Mouse (Mus musculus) layer of hippocampus, adult 9-10 months (tissue): ENCODE data around the gene Etv3.
"Not testable (repeated sequence)": the region's sequence is repeated elsewhere in the genome, so short reads cannot be mapped to it uniquely, and the experiment has no call there.

Source experiments
- DNase-seq: peaks from one replicate; pipeline ENCODE4 v3.0.0; 2022; ENCODE audit warnings: low spot score

Etv3 gene

DNA sequence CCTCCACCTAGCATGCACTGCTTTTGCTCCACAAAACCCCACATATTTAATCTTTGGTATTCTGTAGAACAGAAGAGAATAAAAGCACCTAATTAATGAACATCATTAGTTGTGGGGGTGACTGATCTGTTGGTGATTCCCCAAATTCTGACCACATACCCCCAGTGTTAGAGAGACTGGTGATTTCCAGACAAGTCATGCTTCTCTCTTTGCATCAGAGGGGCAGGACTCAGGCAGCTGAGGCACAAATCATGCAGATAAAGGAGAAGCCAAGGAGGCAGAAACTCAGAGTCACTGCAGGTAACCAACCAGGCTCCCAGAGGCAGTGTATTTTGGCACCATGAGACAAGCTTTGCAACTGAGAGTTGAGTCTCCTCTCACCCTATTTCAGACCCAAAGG, 6.8 kb upstream of the Etv3 start:
- no peak for DNase-seq

GRCm38 (mm10) chr3:87521126-87521525, 4.1 kb upstream of the Etv3 start:
- DNase-seq: no peak

GRCm38 (mm10) chr3:87521833-87522232, 3.4 kb upstream of the Etv3 start:
- DNase-seq: no peak

GRCm38 (mm10) chr3:87523701-87524100, 1.5 kb upstream of the Etv3 start:
- DNase-seq: no peak

GRCm38 (mm10) chr3:87525837-87526570, 797 bp downstream of the Etv3 start:
- no peak for DNase-seq

GRCm38 (mm10) chr3:87527139-87527538, 1.9 kb downstream of the Etv3 start:
- DNase-seq: no peak

DNA sequence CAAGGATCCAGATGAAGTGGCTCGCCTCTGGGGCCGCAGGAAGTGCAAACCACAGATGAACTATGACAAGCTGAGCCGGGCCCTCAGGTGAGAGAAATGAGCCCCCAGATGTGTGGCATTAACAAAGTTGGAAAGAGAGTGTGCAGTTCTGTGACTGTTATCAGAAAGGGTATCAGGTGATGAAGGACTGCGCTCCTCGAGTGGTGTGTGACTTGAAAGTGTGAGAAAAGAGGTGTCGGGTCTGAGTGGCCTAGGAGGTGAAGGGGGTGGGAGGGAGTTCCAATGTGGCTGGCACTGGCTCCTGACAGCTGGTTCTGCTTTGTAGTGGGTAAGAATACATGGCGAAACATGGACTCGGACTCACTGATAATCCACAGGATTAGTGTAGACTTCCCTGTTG, 2.8 kb downstream of the Etv3 start:
- DNase-seq: no peak

GRCm38 (mm10) chr3:87528841-87529240, 3.6 kb downstream of the Etv3 start:
- DNase-seq: no peak

DNA sequence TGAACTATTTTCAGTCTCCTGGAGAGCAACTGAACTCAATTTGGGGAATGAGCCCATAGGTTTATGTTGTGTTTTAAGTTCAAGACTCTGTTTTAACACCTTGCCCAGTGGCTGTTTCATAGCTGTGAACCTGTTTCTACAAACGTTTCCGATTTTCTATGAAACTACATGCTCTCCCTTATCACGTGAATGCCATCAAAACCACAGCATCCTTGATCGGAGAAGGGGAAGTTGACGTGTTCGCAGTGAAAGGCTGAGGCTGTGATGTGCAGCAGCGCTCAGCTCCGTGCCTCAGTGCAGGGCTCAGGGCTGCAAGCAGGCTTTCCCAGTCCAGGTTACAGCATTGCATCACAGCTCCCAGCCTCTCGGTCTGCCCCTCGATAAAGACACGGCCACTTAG, 4.4 kb downstream of the Etv3 start:
- DNase-seq: no peak

DNA sequence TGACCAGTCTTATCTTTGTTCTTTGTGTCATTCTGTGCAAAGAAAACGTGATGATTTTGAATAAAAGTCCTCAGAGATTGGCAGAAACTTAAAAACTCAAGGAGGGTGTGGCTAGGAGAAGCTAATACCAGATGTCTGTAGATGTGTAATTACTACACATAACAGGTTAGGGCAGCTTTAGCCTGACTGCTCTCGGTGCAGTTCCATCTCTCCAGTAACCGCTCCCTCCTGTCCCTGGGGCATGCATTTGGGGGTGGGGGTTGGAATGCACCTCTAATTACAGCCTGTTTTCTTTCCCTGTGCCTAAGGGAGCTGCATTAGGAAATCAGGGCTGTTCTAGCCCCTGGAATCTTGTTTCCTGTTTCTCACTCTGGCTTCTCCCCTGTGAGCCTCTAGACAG, 5.0 kb downstream of the Etv3 start:
- no peak for DNase-seq

GRCm38 (mm10) chr3:87533667-87534378, 8.6 kb downstream of the Etv3 start:
- no peak for DNase-seq

DNA sequence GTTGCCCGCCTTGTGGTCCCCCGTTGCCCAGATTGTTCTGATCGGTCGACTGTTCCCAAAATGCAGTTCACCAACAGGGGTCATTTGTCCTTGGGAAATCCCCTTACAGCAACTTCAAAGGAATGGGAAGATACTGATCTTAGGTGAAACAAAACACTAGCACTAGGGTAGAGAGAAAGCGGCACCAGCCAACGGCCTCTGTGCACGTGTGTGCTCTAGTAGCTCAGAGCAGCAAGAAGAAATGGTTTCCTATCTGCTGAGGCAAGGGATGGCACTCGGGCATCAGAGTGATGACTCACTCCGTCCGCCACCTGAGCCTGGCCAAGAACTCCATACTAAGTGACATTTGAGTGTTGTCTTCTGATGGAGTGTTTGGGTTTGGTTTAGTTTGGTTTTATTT, 12.8 kb downstream of the Etv3 start:
- no peak for DNase-seq

DNA sequence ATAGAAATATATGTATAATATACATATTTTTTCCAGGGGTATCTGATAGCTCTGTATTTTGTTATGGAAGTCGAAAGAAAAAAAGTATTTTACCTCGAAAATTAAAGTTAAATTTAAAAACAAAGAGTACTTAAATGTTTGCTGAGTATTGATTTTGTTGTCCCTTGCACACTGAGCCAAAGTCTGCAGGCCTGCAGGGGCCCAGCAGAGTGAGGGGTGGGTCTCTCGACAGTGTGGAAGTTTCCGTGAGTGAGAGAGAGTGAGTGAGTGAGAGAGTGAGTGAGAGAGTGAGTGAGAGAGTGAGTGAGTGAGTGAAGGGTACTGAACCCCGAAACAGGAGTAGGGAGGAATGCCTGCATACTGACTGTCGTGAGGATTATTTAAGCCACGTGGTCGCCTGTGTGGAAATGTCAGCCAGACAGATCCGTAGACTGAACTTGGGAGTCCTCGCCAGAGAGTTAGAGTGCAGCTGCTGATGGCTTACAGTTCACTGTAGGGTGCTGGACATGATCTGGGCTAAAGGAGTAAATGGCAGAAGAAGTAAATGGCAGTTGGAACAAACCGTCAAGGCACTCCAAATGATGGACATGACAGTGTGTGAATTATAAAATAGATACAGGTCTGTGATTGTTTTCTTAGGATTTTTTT, 14.9 kb downstream of the Etv3 start:
- DNase-seq: no peak

- no peak for DNase-seq
Measured at GRCm38 (mm10) chr3:87540714-87541113, 15.5 kb downstream of the Etv3 start.

GRCm38 (mm10) chr3:87542481-87543215, 17.4 kb downstream of the Etv3 start:
- DNase-seq: no peak

DNA sequence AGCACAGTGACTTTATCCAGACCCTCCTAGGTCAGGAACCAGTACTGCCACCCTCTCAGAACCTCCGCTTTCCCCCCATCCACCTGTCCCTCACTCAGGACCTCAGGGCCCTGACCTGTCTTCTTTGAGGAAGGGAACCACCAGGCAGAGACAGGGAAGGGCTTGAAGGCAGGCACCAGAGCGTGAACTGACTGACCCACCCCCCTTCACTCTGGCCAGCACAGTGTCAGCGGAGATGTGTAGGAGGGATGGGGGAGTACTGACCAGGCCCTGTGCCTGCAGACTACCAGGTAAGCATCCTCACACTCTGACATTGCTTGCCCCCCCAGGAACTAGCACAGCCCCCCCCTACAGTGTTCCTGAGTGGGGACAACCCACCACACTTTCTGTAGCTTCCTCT, 20.3 kb downstream of the Etv3 start:
- no peak for DNase-seq

GRCm38 (mm10) chr3:87546291-87546721, 21.1 kb downstream of the Etv3 start:
- no peak for DNase-seq

DNA sequence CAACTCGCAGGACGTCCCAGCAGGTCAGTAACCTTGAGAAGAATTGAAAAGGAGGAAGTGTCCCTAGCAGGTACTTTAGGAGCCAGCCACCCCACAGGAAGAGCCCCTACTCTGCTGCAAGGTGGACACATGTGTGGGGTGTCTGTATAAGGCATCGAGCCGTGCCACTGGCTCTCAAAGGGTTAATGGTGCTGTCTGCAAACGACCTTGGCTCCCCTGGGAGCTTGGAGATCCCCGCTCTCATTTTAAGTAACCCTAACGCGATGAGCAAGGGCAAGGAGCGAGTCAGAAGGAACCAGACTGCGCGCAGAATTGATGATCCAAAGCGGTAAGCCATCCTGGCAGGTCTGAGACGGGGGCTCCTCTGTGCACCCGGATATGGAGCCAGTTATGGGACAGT, 24.7 kb downstream of the Etv3 start:
- DNase-seq: no peak

DNA sequence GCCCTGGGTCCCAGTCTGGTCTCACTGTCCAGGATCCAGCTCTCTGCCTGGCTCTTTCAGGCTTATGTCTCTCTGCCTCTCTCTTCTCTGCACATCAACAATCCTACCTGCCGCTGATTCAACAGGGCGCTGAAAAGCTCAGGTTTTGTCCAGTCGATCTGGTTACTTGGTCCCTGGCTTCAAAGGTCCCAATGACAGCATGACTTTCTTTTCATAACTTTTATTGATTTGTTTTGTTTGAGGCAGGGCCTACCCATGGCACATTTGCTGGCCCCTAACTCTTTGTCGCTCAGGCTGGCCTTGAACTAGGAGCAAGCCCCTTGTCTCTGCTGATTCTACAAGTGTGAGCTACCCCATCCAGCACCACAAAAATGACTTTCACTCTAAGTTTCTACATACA, 27.1 kb downstream of the Etv3 start:
- no peak for DNase-seq

DNA sequence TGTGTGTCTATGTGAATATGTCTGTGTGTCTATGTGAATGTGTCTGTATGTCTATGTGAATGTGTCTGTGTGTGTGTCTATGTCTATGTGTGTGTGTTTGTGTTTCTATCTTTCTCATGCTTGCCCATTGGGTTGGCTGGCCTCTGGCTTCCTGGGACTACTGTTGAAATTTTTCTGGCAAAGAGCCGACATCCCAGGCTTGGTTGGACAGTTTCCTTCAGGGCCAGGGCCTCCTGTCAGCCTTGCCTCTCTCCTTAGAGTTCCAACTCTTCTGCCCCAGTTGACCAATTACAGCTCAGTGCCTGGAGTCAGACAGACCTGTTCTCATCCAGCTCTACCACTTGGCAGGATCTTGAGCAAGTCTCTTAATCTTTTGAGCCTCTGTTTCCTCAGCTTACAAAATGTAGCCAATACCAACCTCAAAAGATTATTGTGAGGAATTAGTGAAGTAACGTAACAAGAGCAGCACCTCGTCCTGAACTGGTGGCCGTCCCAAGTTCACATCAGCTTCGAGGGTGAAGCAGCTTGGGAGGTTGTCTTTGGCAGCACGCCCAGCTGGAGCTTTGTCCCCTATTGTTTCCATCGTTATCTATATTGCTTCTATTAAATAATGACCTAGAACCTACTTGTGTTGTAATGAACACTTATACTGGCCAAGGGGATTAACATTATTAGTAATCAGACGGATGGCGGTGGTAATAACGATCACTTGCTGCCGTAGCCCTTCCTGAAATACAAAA, 28.2 kb downstream of the Etv3 start:
- no peak for DNase-seq

- DNase-seq: not testable (repeated sequence)
Measured at GRCm38 (mm10) chr3:87554859-87555258, 29.7 kb downstream of the Etv3 start.

GRCm38 (mm10) chr3:87556109-87556531, 30.9 kb downstream of the Etv3 start:
- no peak for DNase-seq
